ENCODE assay signal across 8 mouse cellular contexts in the genomic region with DNA sequence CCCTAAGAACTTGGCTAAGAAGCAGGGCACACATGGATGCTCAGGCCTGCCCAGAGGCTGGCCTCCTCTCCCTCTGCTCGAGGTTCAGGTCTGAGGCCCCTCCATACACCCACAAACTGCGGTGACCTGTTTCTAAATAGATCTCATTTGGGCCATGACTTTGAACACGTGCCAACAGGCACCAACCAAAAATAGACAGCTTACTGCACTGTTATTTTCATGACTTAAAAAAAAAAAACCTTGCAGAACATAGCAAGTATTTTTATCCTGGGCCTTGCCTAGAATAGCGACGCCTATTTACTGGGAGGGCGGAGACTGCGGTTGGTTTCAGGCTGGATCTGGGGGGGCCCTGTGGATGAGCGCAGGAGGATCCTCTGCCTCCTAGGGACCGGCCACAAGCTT. TPM values are rescaled to one million over a fixed set of nuclear protein-coding genes. Genes with fewer than 3 reads are reported as not detected.
DNase-seq lines count a peak whose midpoint lies in the region; ATAC-seq and TF ChIP-seq lines count a peak whose summit lies in the region.

No protein-coding gene starts in this region.

- H3K4me1 ChIP-seq in lung, embryonic 14.5 days (ENCODE audit: insufficient read depth) = no peaks in the 10 kb centered on the region
- H3K4me1 ChIP-seq in small intestine, adult 2 months (ENCODE audit: control insufficient read depth, insufficient read depth, insufficient read length, low read length) = peaks cover 11% of the 10 kb centered on the region; the same call in 1 of the 2 replicates

- peak overlapping the region; percentile 52; the same call in 1 of the 2 replicates for H3K27ac ChIP-seq in lung, embryonic 14.5 days (ENCODE audit: low read depth)
- peak overlapping the region; percentile 66 for H3K27ac ChIP-seq in small intestine, adult 2 months (ENCODE audit: insufficient read depth, low read depth, low read length)

- no peaks in the 10 kb centered on the region for H3K9me3 ChIP-seq in lung, embryonic 14.5 days (ENCODE audit: low read depth, low read length)

- H3K9ac ChIP-seq in lung, embryonic 14.5 days = no peak overlapping the region; the same call in 1 of the 2 replicates

- H3K4me2 ChIP-seq in lung, embryonic 14.5 days = peak overlapping the region; percentile 4; the same call in 1 of the 2 replicates

- no peak for TF ChIP-seq POLR2A in small intestine, adult 2 months (IDR thresholded peaks at IDR 0.05; ENCODE audit: low read depth, low read length)

- 38% methylated on average over 9 of the region's 9 CpGs for WGBS in lung, embryonic 14.5 days
- WGBS in small intestine, adult 2 months = 66% methylated on average over 9 of the region's 9 CpGs

- DNase-seq in lung, embryonic 14.5 days = no peak
- DNase-seq in lung, postnatal 25 days (ENCODE audit: low spot score) = no peak
- peak; percentile 16 to 37 for DNase-seq in frontal cortex, postnatal 10 days (ENCODE audit: low spot score in 2 of 2)
- no peak for DNase-seq in layer of hippocampus, postnatal 10 days (ENCODE audit: low spot score in 2 of 2)
- DNase-seq in neural tube, embryonic 10.5 days (ENCODE audit: extremely low spot score, low spot score) = no peak
- DNase-seq in liver = no peak

- no peak for ATAC-seq in lung, embryonic 14.5 days (ENCODE audit: insufficient read depth)
- peak; percentile 33 to 63; a peak in 3 of 4 replicates for ATAC-seq in hematopoietic stem cell, adult 5-6 weeks (replicated peaks in 1 of 2; ENCODE audit: insufficient read depth in 1 of 2, low FRiP score in 2 of 2, low TSS enrichment in 1 of 2, low read depth in 1 of 2, poor library complexity in 2 of 2, severe bottlenecking in 2 of 2)

- no peaks in the 10 kb centered on the region for H3K27me3 ChIP-seq in lung, embryonic 14.5 days (ENCODE audit: insufficient read depth, low read length)
- H3K27me3 ChIP-seq in small intestine, adult 2 months (ENCODE audit: control insufficient read depth, insufficient read depth, low read length) = no peaks in the 10 kb centered on the region

- H3K4me3 ChIP-seq in lung, embryonic 14.5 days (ENCODE audit: low read depth, low read length) = no peak overlapping the region
- H3K4me3 ChIP-seq in small intestine, adult 2 months (ENCODE audit: low read depth, low read length) = no peak overlapping the region

- TF ChIP-seq CTCF in lung, embryonic 14.5 days (IDR thresholded peaks at IDR 0.05; ENCODE audit: low read depth) = no peak
- TF ChIP-seq CTCF in small intestine, adult 2 months (IDR thresholded peaks at IDR 0.05; ENCODE audit: extremely low read depth, insufficient read length, insufficient replicate concordance, low read depth, low read length) = no peak

- no peaks in the 10 kb centered on the region for H3K36me3 ChIP-seq in lung, embryonic 14.5 days (ENCODE audit: insufficient read depth)
- H3K36me3 ChIP-seq in small intestine, adult 2 months (ENCODE audit: control insufficient read depth, insufficient read depth, low read length) = no peaks in the 10 kb centered on the region

RNA-seq across cellular contexts. Expression of a gene that starts 18.0 kb away (rescaled TPM):
- polyA plus RNA-seq in lung, embryonic 14.5 days (2014; fragmentation: Nextera tagmentation; extraction: Ambion mirVana) = 121 and 122 TPM in 2 replicates
- total RNA-seq in hematopoietic stem cell, adult 5-6 weeks (2017) = 84.3 and 90.6 TPM in 2 replicates
- polyA plus RNA-seq in small intestine, adult 2 months (2012; rRNA removed) = 42.8 and 81.6 TPM in 2 replicates
- total RNA-seq in layer of hippocampus, postnatal 10 days (2021) = 100 to 1,000 TPM; 114 to 123 TPM

Comparison
In these comparisons a context has a peak if more than half of its experiments do, and no peak if none do; other contexts are left out.
1. DNase-seq: peak in frontal cortex, postnatal 10 days (2 of 2); none in lung, embryonic 14.5 days (single experiment), lung, postnatal 25 days (single experiment), layer of hippocampus, postnatal 10 days (0 of 2), neural tube, embryonic 10.5 days (single experiment) and liver (single experiment).